Mouse (Mus musculus): ENCODE results near the gene Gm2897.
"Not testable (repeated sequence)": the region's sequence is repeated elsewhere in the genome, so short reads cannot be mapped to it uniquely, and the experiment has no call there.

Gm2897 gene

GRCm38 (mm10) chr14:3048727-3049512, at the start of gene Gm2897:
Gm2897 (plus strand) TSS chr14:3049285.
- DNase-seq (ENCODE audit: extremely low spot score, low spot score), result peak; percentile 60

- not testable (repeated sequence) for DNase-seq (ENCODE audit: extremely low spot score, low spot score)
These were observed 19.4 kb upstream of the Gm2897 start, which contains the start of gene Gm2888 for GRCm38 (mm10) chr14:3029702-3030101. Gm2888 (plus strand) TSS chr14:3030002.

GRCm38 (mm10) chr14:3049513-3049800, 372 bp downstream of the Gm2897 start:
- DNase-seq (ENCODE audit: extremely low spot score, low spot score), result peak; percentile 51

- not testable (repeated sequence) for DNase-seq (ENCODE audit: extremely low spot score, low spot score)
These were observed 1.0 kb downstream of the Gm2897 start for GRCm38 (mm10) chr14:3050087-3050486.

GRCm38 (mm10) chr14:3116051-3116450, 67.0 kb downstream of the Gm2897 start:
- not testable (repeated sequence) for DNase-seq (ENCODE audit: extremely low spot score, low spot score)

Measured in neural tube, embryonic 10.5 days (tissue).